Mouse (Mus musculus): ENCODE measurements around the gene Slc15a2.

The Slc15a2 gene

GRCm38 (mm10) chr16:36784594-36785313 is at the start of gene Slc15a2:
Gene Slc15a2 (minus strand): TSS chr16:36784962.
- no peak for DNase-seq (ENCODE audit: low spot score in 2 of 2)

GRCm38 (mm10) chr16:36828820-36829219 is 44.1 kb upstream of the Slc15a2 start:
- DNase-seq (ENCODE audit: low spot score in 2 of 2) = no peak

- peak; percentile 85 to 92 for DNase-seq (ENCODE audit: low spot score in 2 of 2)
Observed at GRCm38 (mm10) chr16:36828054-36828786, 43.5 kb upstream of the Slc15a2 start, which contains the start of gene Iqcb1. Gene Iqcb1 (plus strand): TSS chr16:36828385.

GRCm38 (mm10) chr16:36827611-36828053 is 42.9 kb upstream of the Slc15a2 start:
- DNase-seq (ENCODE audit: low spot score in 2 of 2) = no peak

DNA sequence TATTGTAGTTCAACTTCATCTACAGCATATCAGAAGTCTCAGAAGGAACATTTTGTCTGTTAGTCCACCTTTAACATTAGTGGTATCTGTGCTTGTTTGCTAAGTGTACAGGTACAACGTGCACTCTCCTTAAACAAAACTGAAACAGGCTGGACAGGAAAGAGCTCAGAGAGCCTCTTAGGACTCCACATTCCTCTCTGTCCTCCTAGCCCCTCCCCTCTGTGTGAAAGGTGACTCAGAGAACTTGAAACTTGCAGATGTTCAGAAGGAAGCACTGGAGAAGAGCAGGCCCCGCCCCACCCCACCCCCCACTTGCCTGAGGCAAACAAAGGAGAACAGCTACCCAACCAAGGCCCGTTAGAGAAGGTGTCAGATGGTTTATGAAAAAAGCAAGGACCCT is 36.7 kb upstream of the Slc15a2 start:
- DNase-seq (ENCODE audit: low spot score in 2 of 2) = peak in 1 of 2 experiments; percentile 16

GRCm38 (mm10) chr16:36820747-36821146 is 36.0 kb upstream of the Slc15a2 start:
- DNase-seq (ENCODE audit: low spot score in 2 of 2) = no peak

GRCm38 (mm10) chr16:36820016-36820415 is 35.3 kb upstream of the Slc15a2 start:
- DNase-seq (ENCODE audit: low spot score in 2 of 2) = no peak

GRCm38 (mm10) chr16:36817321-36817926 is 32.7 kb upstream of the Slc15a2 start:
- DNase-seq (ENCODE audit: low spot score in 2 of 2) = peak; percentile 60 to 66

DNA sequence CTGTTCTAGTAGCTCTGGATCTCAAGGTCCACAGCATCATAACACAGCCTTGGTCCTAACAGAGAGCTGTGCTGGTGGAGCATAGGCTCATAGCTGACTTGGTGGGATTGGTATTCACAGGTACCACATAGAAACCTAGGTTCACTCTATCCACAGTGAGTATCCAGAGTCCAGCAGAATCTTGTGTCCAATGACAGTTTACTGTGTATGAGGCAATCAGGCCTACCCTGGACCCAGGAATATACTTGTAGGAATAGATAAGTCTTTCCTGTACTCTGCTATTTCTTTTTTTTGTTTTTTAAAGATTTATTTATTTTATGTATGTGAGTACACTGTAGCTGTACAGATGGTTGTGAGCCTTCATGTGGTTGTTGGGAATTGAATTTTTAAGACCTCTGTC is 32.2 kb upstream of the Slc15a2 start:
- DNase-seq (ENCODE audit: low spot score in 2 of 2) = no peak

- no peak for DNase-seq (ENCODE audit: low spot score in 2 of 2)
Observed at GRCm38 (mm10) chr16:36813680-36814079, 28.9 kb upstream of the Slc15a2 start.

DNA sequence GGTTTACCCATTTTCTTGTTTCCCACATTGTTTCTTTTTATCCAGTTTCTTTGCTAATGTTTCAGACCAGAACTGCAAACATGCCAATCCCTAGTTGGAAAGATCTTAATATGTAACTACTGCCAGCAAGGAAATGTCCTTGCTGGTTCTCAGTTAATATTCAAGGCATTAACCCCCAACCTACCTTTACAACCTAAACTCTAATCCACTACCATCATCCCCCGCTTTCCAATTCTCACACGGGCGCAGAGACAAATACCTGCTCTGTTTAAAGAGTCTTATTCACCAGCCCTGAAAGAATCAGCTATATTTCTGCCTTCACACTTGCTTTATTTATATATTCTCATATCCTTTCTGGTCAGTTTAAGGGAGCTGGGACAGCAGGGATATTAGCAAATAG is 23.9 kb upstream of the Slc15a2 start:
- no peak for DNase-seq (ENCODE audit: low spot score in 2 of 2)

DNA sequence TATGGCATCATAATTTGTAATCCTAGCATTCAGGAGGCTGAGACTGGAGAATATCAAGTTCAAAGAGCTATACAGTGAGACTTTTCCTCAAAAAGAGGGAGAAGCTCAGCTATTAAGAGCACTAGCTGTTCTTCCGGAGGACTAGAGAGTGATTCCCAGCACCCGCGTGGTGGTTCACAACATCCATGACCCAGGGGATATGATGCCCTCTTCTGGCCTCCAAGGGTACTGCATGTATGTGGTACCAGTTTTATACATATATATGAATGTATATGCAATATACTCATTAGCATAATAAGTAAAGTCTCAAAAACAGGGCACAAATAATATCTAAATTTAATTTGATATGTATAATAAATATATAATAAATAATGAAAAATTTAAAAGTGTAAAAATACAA is 17.6 kb upstream of the Slc15a2 start:
- DNase-seq (ENCODE audit: low spot score in 2 of 2) = no peak

- no peak for DNase-seq (ENCODE audit: low spot score in 2 of 2)
Observed at GRCm38 (mm10) chr16:36798334-36798733, 13.6 kb upstream of the Slc15a2 start.

DNA sequence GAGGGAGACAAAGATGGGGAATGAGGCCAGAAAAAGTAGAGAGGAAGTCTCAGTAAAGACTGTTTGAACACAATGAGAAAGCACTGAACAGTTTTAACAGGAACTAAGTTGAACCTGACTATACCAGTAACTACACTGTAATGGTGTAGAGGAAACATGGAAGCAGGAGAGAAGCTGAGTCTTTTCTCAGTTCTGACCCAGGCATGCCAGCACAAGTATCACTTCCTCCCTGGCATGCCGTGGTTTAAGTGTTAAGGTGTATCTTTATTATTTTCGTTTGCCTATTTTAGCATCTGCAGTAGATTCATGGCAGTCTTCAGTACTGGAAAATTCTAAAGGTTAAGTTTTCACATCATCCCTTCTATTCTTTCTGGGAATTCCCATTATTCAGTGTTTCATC is 10.2 kb upstream of the Slc15a2 start:
- DNase-seq (ENCODE audit: low spot score in 2 of 2) = no peak

- no peak for DNase-seq (ENCODE audit: low spot score in 2 of 2)
Observed at GRCm38 (mm10) chr16:36790166-36790565, 5.4 kb upstream of the Slc15a2 start.

GRCm38 (mm10) chr16:36786466-36786865 is 1.7 kb upstream of the Slc15a2 start:
- DNase-seq (ENCODE audit: low spot score in 2 of 2) = no peak

GRCm38 (mm10) chr16:36784146-36784545 is 616 bp downstream of the Slc15a2 start:
- DNase-seq (ENCODE audit: low spot score in 2 of 2) = no peak

DNA sequence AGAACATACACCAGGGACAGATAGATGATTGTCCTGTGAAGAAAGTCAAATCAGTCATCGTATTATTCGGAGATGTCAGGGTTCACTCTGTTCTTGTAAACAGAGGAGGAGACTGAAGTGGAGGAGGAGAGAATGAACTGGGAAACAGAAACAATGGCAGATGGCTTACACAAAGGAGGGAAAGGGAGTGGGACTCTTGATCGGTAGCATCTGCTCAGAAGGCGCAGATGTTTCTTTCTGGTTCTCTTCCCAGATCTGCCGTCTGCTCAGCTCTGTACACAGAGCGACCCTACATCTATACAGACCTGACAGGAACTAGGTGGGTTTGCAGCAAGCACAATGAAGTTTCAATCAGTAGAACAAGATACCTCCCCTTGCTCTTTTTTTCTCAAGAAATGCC is 9.1 kb downstream of the Slc15a2 start:
- DNase-seq (ENCODE audit: low spot score in 2 of 2) = no peak

DNA sequence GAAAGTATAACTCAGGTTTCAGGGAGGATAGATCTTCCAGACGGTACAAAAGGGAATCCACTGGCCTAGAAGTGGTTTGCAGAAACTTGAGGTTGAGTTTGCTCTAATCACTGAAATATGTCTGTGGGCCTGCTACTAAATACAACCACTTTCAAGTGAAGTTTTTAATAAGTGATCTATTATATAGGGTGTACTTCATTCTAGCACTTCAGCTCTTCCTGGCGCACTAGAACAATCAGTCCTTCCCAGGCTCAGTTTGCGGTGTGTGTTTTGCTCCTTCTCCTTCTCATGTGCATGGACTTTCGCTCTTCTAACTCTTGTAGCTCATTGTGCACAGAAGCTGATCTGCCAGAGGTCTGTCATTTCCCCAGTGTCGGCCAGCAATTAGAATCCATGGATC is 11.8 kb downstream of the Slc15a2 start:
- no peak for DNase-seq (ENCODE audit: low spot score in 2 of 2)

DNA sequence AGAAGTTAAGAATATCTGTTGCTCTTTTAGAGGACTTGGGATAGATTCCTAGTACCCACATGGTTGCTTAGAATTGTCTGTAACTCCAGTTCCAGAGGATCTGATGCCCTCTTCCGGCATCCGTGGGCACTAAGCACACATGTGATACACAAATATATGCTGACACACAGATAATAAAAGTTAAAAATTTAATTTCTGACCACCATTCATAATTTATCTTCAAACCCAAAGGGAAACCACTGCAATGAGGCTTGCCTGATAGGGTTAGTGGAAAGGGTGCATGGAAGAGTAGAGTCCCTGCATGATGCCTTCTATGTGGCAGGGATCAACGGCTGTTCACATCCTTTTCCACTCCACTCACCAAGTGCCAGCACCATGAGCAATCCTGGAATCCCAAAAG is 13.1 kb downstream of the Slc15a2 start:
- no peak for DNase-seq (ENCODE audit: low spot score in 2 of 2)

- no peak for DNase-seq (ENCODE audit: low spot score in 2 of 2)
Observed at GRCm38 (mm10) chr16:36771244-36771643, 13.5 kb downstream of the Slc15a2 start.

DNA sequence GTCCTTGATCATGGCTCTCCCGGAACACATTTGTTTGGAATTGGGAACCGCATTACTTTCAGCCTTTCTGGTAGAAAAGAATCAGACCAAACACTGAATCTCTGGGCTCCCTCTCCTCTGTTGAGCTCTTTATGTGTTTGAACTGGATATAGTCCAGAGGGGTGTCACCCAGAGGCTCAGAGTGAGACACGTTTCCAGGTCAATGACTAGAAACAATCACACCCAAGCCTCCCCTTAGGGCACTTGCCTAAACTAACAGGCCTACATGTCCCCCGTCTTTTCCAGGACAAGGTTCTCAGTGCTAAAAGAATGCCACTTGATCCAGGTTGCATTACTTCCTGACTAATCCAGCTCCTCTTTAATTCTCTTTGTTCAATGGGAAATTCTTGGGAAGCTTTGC is 13.9 kb downstream of the Slc15a2 start:
- DNase-seq (ENCODE audit: low spot score in 2 of 2) = no peak
